Mouse (Mus musculus) kidney, embryonic 15.5 days (tissue): ENCODE data around the gene Vti1a. TPM values are rescaled to one million over a fixed set of nuclear protein-coding genes. Genes with fewer than 3 reads are reported as not detected.

Experiments used
- ATAC-seq: fragments of 200-750 bp; cut with Nextera tagmentation; replicated peaks from 2 replicates; pipeline ENCODE4 v1.8.0; 2017; ENCODE audit warnings: moderate TSS enrichment; ENCODE audit not compliant: low FRiP score
- H3K27ac ChIP-seq: fragments of 300-500 bp; sonication (generic); 2 replicates; pipeline ENCODE4 v1.5.1; 2015; ENCODE audit warnings: mild to moderate bottlenecking, inconsistent platforms
- H3K27me3 ChIP-seq: fragments of 300-500 bp; sonication (generic); 2 replicates; pipeline ENCODE4 v1.6.1; 2015; ENCODE audit warnings: inconsistent platforms
- H3K36me3 ChIP-seq: fragments of 300-500 bp; sonication (generic); 2 replicates; pipeline ENCODE4 v1.6.1; 2015; ENCODE audit warnings: inconsistent platforms
- H3K4me1 ChIP-seq: fragments of 300-500 bp; sonication (generic); 2 replicates; pipeline ENCODE4 v1.6.1; 2015; ENCODE audit warnings: inconsistent platforms
- H3K4me2 ChIP-seq: fragments of 300-500 bp; sonication (generic); 2 replicates; pipeline ENCODE4 v1.6.1; 2015; ENCODE audit warnings: moderate library complexity, mild to moderate bottlenecking, inconsistent platforms
- H3K4me3 ChIP-seq: fragments of 300-500 bp; sonication (generic); replicated peaks from 2 replicates; pipeline ENCODE4 v1.5.1; 2015; ENCODE audit warnings: mild to moderate bottlenecking, inconsistent platforms
- H3K9ac ChIP-seq: fragments of 300-500 bp; sonication (generic); 2 replicates; pipeline ENCODE4 v1.6.1; 2015; ENCODE audit warnings: mild to moderate bottlenecking, inconsistent platforms
- H3K9me3 ChIP-seq: fragments of 300-500 bp; sonication (generic); replicated peaks from 2 replicates; pipeline ENCODE4 v1.6.1; 2016; ENCODE audit warnings: inconsistent platforms
- WGBS: fragments of 180-500 bp; shearing (Covaris S2); methylation state at CpG from one replicate; pipeline ENCODE4 v1.1.7; 2015; ENCODE audit warnings: mixed read lengths; 5-methylcytosine and 5-hydroxymethylcytosine counted together
- polyA plus RNA-seq: library from polyadenylated mRNA; unstranded; fragments of >200 nt; fragmentation: Nextera tagmentation; extraction: Ambion mirVana; gene quantifications from 2 replicates; pipeline ENCODE4 v1.2.1, GENCODE M21; 2015

Vti1a gene
- polyA plus RNA-seq, 1 experiment from 2014 or later: 30.6 TPM

DNA sequence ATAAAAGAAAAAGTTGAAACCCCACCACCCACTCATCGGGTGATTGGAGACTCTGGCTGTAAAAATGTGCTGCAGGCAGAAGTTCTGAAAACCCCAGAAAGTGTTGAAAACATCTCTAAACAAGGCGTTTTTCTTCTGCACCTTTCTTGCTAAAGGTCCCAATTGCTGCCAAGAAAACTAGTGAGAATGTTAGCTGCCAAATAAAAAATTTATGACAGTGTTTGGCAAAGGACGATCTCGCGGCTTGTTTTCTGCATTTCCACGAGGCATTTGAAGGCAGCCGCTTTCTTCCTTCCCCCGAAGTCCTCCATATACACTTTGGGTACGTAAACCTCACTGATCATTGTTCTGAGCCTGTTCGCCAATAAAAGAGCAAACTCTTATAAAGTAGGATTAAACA is 291.6 kb downstream of the Vti1a start:
- ATAC-seq: no peak
- WGBS: 54% methylated on average over 10 of the region's 10 CpGs
- Histone ChIP-seq H3K9ac (no peak overlapping the region), H3K27ac (no peak overlapping the region), H3K27me3 (no peaks in the 10 kb centered on the region), H3K4me2 (no peak overlapping the region), H3K9me3 (no peaks in the 10 kb centered on the region), H3K4me3 (no peak overlapping the region), H3K36me3 (no peaks in the 10 kb centered on the region), H3K4me1 (peaks cover 14% of the 10 kb centered on the region)

DNA sequence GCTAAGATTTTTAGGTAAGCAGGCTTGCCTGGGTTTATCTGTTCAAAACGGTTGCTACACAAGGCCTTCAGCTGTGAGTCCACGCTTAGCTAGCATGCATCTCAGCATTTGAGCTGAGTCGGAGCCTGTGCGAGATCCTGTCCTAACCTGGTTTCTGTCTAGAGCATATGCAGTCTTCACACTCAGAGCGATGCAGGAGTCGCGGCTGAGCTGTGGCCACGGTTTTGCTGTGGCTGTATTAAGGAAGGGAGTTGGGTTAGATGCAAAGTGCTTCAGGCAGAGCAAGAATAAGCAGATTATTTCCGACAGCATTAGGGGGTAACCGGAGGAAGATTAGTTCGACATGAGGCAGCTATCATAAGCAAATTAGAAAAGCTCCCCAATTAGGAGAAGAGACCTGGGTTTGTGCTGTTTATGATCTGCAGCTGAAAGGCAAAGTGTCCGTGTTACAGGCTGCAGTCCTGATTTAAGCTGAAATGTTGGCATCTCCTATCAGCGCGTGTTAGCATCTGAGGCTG is 292.8 kb downstream of the Vti1a start:
- H3K36me3 ChIP-seq: no peaks in the 10 kb centered on the region
- H3K4me3 ChIP-seq: no peak overlapping the region
- H3K4me1 ChIP-seq: peaks cover 17% of the 10 kb centered on the region
- no peak overlapping the region for H3K27ac ChIP-seq
- WGBS: 84% methylated on average over 14 of the region's 14 CpGs
- no peak overlapping the region for H3K9ac ChIP-seq
- H3K9me3 ChIP-seq: no peaks in the 10 kb centered on the region
- no peaks in the 10 kb centered on the region for H3K27me3 ChIP-seq
- ATAC-seq: no peak
- H3K4me2 ChIP-seq: no peak overlapping the region

GRCm38 (mm10) chr19:55609806-55610205 is 293.7 kb downstream of the Vti1a start:
- Histone ChIP-seq H3K4me2 (no peak overlapping the region), H3K36me3 (no peaks in the 10 kb centered on the region), H3K9ac (no peak overlapping the region), H3K9me3 (no peaks in the 10 kb centered on the region), H3K27me3 (no peaks in the 10 kb centered on the region), H3K4me1 (peaks cover 17% of the 10 kb centered on the region), H3K27ac (no peak overlapping the region), H3K4me3 (no peak overlapping the region)
- ATAC-seq: no peak
- 87% methylated on average over 3 of the region's 3 CpGs for WGBS

- Histone ChIP-seq H3K27ac (no peak overlapping the region), H3K27me3 (no peaks in the 10 kb centered on the region), H3K9ac (no peak overlapping the region), H3K4me2 (no peak overlapping the region), H3K4me3 (no peak overlapping the region), H3K4me1 (peaks cover 40% of the 10 kb centered on the region), H3K36me3 (no peaks in the 10 kb centered on the region), H3K9me3 (no peaks in the 10 kb centered on the region)
- ATAC-seq: peak; percentile 76
- 63% methylated on average over 5 of the region's 5 CpGs for WGBS
Measured at GRCm38 (mm10) chr19:55615743-55616142, 299.6 kb downstream of the Vti1a start.

GRCm38 (mm10) chr19:55616276-55616675 is 300.2 kb downstream of the Vti1a start:
- no peak overlapping the region for H3K27ac ChIP-seq
- 65% methylated on average over 7 of the region's 7 CpGs for WGBS
- no peak for ATAC-seq
- no peak overlapping the region for H3K4me3 ChIP-seq
- H3K4me2 ChIP-seq: no peak overlapping the region
- no peaks in the 10 kb centered on the region for H3K9me3 ChIP-seq
- no peaks in the 10 kb centered on the region for H3K36me3 ChIP-seq
- H3K9ac ChIP-seq: no peak overlapping the region
- no peaks in the 10 kb centered on the region for H3K27me3 ChIP-seq
- H3K4me1 ChIP-seq: peaks cover 45% of the 10 kb centered on the region

GRCm38 (mm10) chr19:55616937-55617336 is 300.8 kb downstream of the Vti1a start:
- ATAC-seq: no peak
- H3K4me2 ChIP-seq: no peak overlapping the region
- 82% methylated on average over 8 of the region's 8 CpGs for WGBS

DNA sequence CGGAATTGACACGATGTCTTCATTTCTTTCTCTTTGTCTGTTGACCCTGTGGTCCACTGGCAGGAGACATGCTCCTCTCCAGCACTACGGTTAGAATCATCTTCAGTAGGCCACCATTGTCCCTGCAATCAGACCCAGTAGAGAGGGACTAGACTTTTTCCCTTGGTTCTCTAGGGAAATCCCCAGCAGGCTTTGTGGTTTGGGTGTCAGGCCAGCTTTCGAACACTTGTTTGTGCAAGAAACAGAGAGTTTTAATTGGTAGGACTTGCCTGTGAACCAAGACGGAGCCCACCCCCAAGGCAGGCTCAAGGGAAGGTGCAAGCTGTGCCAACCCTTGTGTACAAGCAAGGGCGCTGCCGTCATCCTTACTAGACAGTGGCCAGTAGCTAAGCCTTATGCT is 302.5 kb downstream of the Vti1a start:
- H3K9me3 ChIP-seq: no peaks in the 10 kb centered on the region
- 97% methylated on average over 7 of the region's 7 CpGs for WGBS
- no peaks in the 10 kb centered on the region for H3K36me3 ChIP-seq
- H3K4me1 ChIP-seq: peaks cover 60% of the 10 kb centered on the region
- ATAC-seq: no peak
- no peaks in the 10 kb centered on the region for H3K27me3 ChIP-seq
- no peak overlapping the region for H3K4me3 ChIP-seq
- no peak overlapping the region for H3K4me2 ChIP-seq
- no peak overlapping the region for H3K9ac ChIP-seq
- H3K27ac ChIP-seq: no peak overlapping the region

More at GRCm38 (mm10) chr19:55616937-55617336, 300.8 kb downstream of the Vti1a start:
- Histone ChIP-seq H3K4me1 (peaks cover 52% of the 10 kb centered on the region), H3K4me3 (no peak overlapping the region), H3K27me3 (no peaks in the 10 kb centered on the region), H3K36me3 (no peaks in the 10 kb centered on the region), H3K9me3 (no peaks in the 10 kb centered on the region), H3K27ac (no peak overlapping the region), H3K9ac (no peak overlapping the region)

DNA sequence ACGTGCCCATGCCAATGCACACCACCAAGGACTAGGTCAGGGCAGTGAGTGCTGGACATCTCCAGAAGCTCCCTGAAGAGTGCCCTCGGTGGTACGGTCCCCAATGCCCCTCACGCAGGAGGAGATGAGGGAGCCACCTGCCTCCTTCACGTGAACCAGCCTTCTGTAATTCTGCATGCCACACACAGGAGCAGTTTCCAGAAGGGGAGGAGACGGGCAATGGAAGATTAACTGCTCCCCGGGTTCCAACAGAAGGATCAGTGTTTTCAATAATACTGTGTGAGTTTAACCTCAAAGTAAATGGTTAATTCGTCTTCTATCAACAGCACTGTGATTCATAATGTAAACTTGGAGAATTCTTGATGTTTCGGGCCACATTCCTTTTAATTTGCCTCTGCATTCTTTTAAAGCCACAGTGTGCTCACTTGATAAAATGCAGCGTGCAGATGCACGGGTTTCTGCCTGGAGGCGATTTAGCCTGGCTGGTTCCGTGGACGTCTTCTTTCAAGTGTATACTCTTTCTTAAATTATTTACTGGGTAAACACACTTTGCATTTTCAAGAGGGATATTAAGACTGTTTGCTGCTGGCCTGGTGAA is 304.4 kb downstream of the Vti1a start:
- Histone ChIP-seq H3K27me3 (no peaks in the 10 kb centered on the region), H3K9ac (no peak overlapping the region), H3K4me1 (peaks cover 63% of the 10 kb centered on the region), H3K4me2 (no peak overlapping the region), H3K9me3 (no peaks in the 10 kb centered on the region), H3K4me3 (no peak overlapping the region), H3K27ac (peak overlapping the region; percentile 59), H3K36me3 (no peaks in the 10 kb centered on the region)
- 41% methylated on average over 14 of the region's 14 CpGs for WGBS
- no peak for ATAC-seq

DNA sequence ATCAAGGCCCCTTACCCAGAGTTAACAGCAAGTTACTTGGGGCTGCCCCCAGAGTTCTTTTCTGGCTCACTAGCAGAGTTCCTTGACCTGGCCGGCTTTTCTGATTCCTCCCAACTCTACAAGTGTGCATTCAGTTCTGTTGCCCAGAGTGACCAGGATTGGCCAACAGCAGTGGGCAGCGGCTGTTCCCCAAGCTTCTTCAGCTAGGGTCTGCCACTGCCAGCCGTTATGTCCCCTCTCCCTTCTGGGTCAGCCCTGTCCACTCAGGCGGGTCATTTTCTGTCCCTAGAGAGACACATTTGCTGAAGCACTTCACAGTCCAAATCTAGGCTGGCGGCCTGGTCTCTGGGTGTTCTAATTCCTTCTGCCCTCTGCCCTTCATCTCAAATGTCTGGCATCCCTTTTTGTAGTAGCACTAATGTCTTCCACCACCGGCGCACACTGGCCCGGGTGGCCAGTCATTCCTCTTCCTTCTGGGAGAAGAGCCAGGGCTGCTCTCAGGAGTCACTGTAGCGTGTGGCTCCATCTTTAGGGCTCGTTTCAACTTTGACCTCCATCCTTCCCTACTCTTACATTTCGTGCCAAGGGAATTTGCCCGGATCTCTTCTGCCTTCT is 305.0 kb downstream of the Vti1a start:
- WGBS: 61% methylated on average over 12 of the region's 12 CpGs
- no peak for ATAC-seq
- Histone ChIP-seq H3K4me3 (no peak overlapping the region), H3K27ac (peak overlapping the region; percentile 59), H3K27me3 (no peaks in the 10 kb centered on the region), H3K4me1 (peaks cover 57% of the 10 kb centered on the region), H3K4me2 (no peak overlapping the region), H3K9me3 (no peaks in the 10 kb centered on the region), H3K36me3 (no peaks in the 10 kb centered on the region), H3K9ac (no peak overlapping the region)

DNA sequence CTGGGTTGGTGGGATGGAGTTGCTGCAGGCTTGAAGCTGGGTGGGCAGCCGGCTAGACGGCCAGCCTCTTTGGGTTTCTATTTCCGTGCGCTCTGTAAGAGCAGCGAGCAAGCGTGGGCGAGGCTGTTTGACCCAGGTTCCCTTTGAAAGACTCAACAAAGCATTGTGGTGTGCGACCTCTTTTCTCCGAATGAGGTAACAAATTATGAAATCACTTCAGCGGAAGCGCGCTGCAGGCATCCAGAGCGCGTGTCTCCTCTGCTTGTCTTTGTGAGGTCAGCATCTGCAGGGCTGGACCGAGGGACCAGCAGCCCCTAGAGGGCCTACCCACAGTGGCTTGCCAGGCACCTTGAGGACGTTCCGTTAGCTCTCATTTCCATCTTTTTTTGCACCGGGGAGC is 306.7 kb downstream of the Vti1a start:
- H3K4me1 ChIP-seq: peaks cover 47% of the 10 kb centered on the region
- no peaks in the 10 kb centered on the region for H3K9me3 ChIP-seq
- no peak overlapping the region for H3K4me3 ChIP-seq
- H3K36me3 ChIP-seq: no peaks in the 10 kb centered on the region
- ATAC-seq: peak; percentile 10; the same call in 1 of the 2 replicates
- WGBS: 81% methylated on average over 18 of the region's 18 CpGs
- H3K9ac ChIP-seq: no peak overlapping the region
- no peak overlapping the region for H3K27ac ChIP-seq
- no peak overlapping the region for H3K4me2 ChIP-seq
- H3K27me3 ChIP-seq: no peaks in the 10 kb centered on the region

- no peak overlapping the region for H3K4me2 ChIP-seq
- no peaks in the 10 kb centered on the region for H3K27me3 ChIP-seq
- WGBS: 76% methylated on average over 13 of the region's 13 CpGs
- H3K36me3 ChIP-seq: no peaks in the 10 kb centered on the region
- no peak for ATAC-seq
- no peak overlapping the region for H3K27ac ChIP-seq
- no peaks in the 10 kb centered on the region for H3K9me3 ChIP-seq
- no peak overlapping the region for H3K4me3 ChIP-seq
- peaks cover 50% of the 10 kb centered on the region for H3K4me1 ChIP-seq
- H3K9ac ChIP-seq: no peak overlapping the region
Measured at GRCm38 (mm10) chr19:55623605-55624004, 307.5 kb downstream of the Vti1a start.

- no peak overlapping the region for H3K4me3 ChIP-seq
- peaks cover 30% of the 10 kb centered on the region for H3K4me1 ChIP-seq
- ATAC-seq: no peak
- no peak overlapping the region for H3K9ac ChIP-seq
- no peaks in the 10 kb centered on the region for H3K27me3 ChIP-seq
- no peaks in the 10 kb centered on the region for H3K9me3 ChIP-seq
- H3K4me2 ChIP-seq: no peak overlapping the region
- 71% methylated on average over 16 of the region's 16 CpGs for WGBS
- no peaks in the 10 kb centered on the region for H3K36me3 ChIP-seq
- no peak overlapping the region for H3K27ac ChIP-seq
Measured at GRCm38 (mm10) chr19:55626483-55626882, 310.4 kb downstream of the Vti1a start.
